Mouse (Mus musculus) stomach, postnatal 0 days (tissue): ENCODE data around the gene Zfp366.

Experiments used
- CTCF ChIP-seq: IDR thresholded peaks from 2 replicates; pipeline ENCODE4 v1.5.1; 2016; ENCODE audit warnings: antibody characterized with exemption, low read depth, mild to moderate bottlenecking, moderate library complexity
- EP300 ChIP-seq: optimal IDR thresholded peaks from 2 replicates; pipeline ENCODE3; 2016; ENCODE audit warnings: antibody characterized with exemption

DNA sequence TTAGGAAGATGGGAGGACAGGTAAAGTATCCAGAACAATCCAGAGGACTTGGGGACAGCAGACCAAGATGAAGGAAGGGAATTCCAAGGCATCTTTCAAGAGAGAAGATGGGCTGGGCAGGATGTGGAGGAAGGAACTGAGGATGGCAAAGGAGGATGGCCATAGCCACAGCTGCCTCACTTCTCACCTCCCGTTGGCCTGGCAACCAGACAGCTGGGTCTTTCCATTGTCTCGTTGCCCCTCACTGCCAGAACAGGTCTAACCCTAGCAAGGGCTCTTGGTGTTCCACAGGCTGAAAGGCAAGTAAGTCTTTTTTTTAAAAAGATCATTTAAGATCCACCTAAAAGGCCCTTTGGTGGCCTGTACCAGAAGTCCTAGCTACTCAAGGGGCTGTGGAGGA is 100.6 kb downstream of the Zfp366 start:
- TF ChIP-seq CTCF: no peak
- TF ChIP-seq EP300: no peak
